13 mouse cellular contexts compared by ENCODE assay signal in genomic region chr8:57836201-57836883, GRCm38 (mm10).
DNase-seq lines count a peak whose midpoint lies in the region; ATAC-seq and TF ChIP-seq lines count a peak whose summit lies in the region.
"Had no signal": no experiment of that assay in that cellular context is flagged by ENCODE, and none has a peak within 500 bp of the region (broad histone marks: within the 10 kb centered on the region; RNA-seq: fewer than 3 reads in every experiment).

No protein-coding gene starts in this region.

- no peak overlapping the region for H3K4me3 ChIP-seq in forebrain, postnatal 0 days (ENCODE audit: low read depth, low read length)
- H3K4me3 ChIP-seq: hindbrain, embryonic 12.5 days; myocyte had no signal

- H3K4me2 ChIP-seq in forebrain, postnatal 0 days (ENCODE audit: low read depth): peak overlapping the region; percentile 23
- H3K4me2 ChIP-seq: hindbrain, embryonic 12.5 days had no signal

- peaks cover 3% of the 10 kb centered on the region; the same call in 1 of the 2 replicates for H3K4me1 ChIP-seq in forebrain, postnatal 0 days (ENCODE audit: insufficient read depth)
- H3K4me1 ChIP-seq: hindbrain, embryonic 12.5 days had no signal

- no peak for TF ChIP-seq CTCF in forebrain, postnatal 0 days (IDR thresholded peaks at IDR 0.05; ENCODE audit: low read depth)

- H3K27ac ChIP-seq in forebrain, postnatal 0 days (ENCODE audit: low read depth, low read length): no peak overlapping the region
- H3K27ac ChIP-seq: hindbrain, embryonic 12.5 days had no signal

- peak; percentile 27; the same call in 1 of the 2 replicates for ATAC-seq in forebrain, postnatal 0 days
- ATAC-seq: Patski had no signal

- no peaks in the 10 kb centered on the region for H3K9me3 ChIP-seq in forebrain, postnatal 0 days (ENCODE audit: low read length)
- H3K9me3 ChIP-seq: hindbrain, embryonic 12.5 days had no signal

- no peaks in the 10 kb centered on the region for H3K27me3 ChIP-seq in forebrain, postnatal 0 days (ENCODE audit: insufficient read depth, low read length)
- H3K27me3 ChIP-seq: hindbrain, embryonic 12.5 days had no signal

- WGBS in forebrain, postnatal 0 days: 18% methylated on average over 15 of the region's 15 CpGs

- H3K36me3 ChIP-seq in forebrain, postnatal 0 days (ENCODE audit: insufficient read depth): no peaks in the 10 kb centered on the region
- H3K36me3 ChIP-seq: hindbrain, embryonic 12.5 days had no signal

- DNase-seq in cerebellum, adult 18-20 months: peak; percentile 23 to 28
- no peak for DNase-seq in cerebellum, postnatal 25 days
- DNase-seq in retina, postnatal 1 day: peak; percentile 39
- DNase-seq in retina, embryonic 14.5 days (ENCODE audit: low spot score): no peak
- DNase-seq in forebrain, postnatal 0 days: peak; percentile 32
- no peak for DNase-seq in natural killer cell, adult 2 months (ENCODE audit: low spot score in 2 of 2)
- DNase-seq in kidney, postnatal 25 days: no peak
- no peak for DNase-seq in adipocyte (ENCODE audit: low spot score)
- DNase-seq: kidney, adult 11 months; kidney, postnatal 36 days had no signal

- H3K9ac ChIP-seq in forebrain, postnatal 0 days: no peak overlapping the region
- H3K9ac ChIP-seq: hindbrain, embryonic 12.5 days had no signal

Comparison
In these comparisons a context has a peak if more than half of its experiments do, and no peak if none do; other contexts are left out.
1. DNase-seq: peak in cerebellum, adult 18-20 months (2 of 2), retina, postnatal 1 day (single experiment) and forebrain, postnatal 0 days (single experiment); none in cerebellum, postnatal 25 days (0 of 2), retina, embryonic 14.5 days (single experiment), natural killer cell, adult 2 months (0 of 2), kidney, postnatal 25 days (0 of 2) and adipocyte (single experiment).